Mouse (Mus musculus): Measurements from ENCODE around the gene C2.

Gene C2

GRCm38 (mm10) chr17:34898160-34898586 lies at the start of gene C2, which contains the start of gene Ehmt2:
TSS of gene C2 (minus strand) at chr17:34898265.
TSS of gene Ehmt2 (plus strand) at chr17:34898469.
- peak; percentile 90 to 91 for DNase-seq

- DNase-seq = peak; percentile 41 to 47
These were observed 49.5 kb upstream of the C2 start for GRCm38 (mm10) chr17:34947606-34948005.

GRCm38 (mm10) chr17:34946486-34947140 lies 48.5 kb upstream of the C2 start:
- no peak for DNase-seq

GRCm38 (mm10) chr17:34944362-34944761 lies 46.3 kb upstream of the C2 start:
- DNase-seq = no peak

- no peak for DNase-seq
These were observed 45.2 kb upstream of the C2 start for GRCm38 (mm10) chr17:34943128-34943815.

- DNase-seq = no peak
These were observed 43.4 kb upstream of the C2 start for GRCm38 (mm10) chr17:34941344-34942041.

- no peak for DNase-seq
These were observed 40.0 kb upstream of the C2 start for GRCm38 (mm10) chr17:34937960-34938505.

- DNase-seq = no peak
These were observed 36.8 kb upstream of the C2 start for GRCm38 (mm10) chr17:34934830-34935229.

GRCm38 (mm10) chr17:34934031-34934430 lies 36.0 kb upstream of the C2 start:
- DNase-seq = no peak

- no peak for DNase-seq
These were observed 34.2 kb upstream of the C2 start for GRCm38 (mm10) chr17:34932287-34932686.

GRCm38 (mm10) chr17:34931735-34932098 lies 33.7 kb upstream of the C2 start:
- peak; percentile 60 to 62 for DNase-seq

- peak; percentile 100 for DNase-seq
These were observed 33.1 kb upstream of the C2 start, which contains the start of gene Neu1 for GRCm38 (mm10) chr17:34931061-34931734. TSS of gene Neu1 (plus strand) at chr17:34931253.

GRCm38 (mm10) chr17:34928841-34929240 lies 30.8 kb upstream of the C2 start:
- no peak for DNase-seq

- no peak for DNase-seq
These were observed 29.4 kb upstream of the C2 start for GRCm38 (mm10) chr17:34927306-34928019.

GRCm38 (mm10) chr17:34924258-34924657 lies 26.2 kb upstream of the C2 start:
- DNase-seq = no peak

GRCm38 (mm10) chr17:34922939-34923338 lies 24.9 kb upstream of the C2 start:
- no peak for DNase-seq

- DNase-seq = no peak
These were observed 19.1 kb upstream of the C2 start for GRCm38 (mm10) chr17:34917188-34917587.

GRCm38 (mm10) chr17:34916316-34916715 lies 18.3 kb upstream of the C2 start:
- no peak for DNase-seq

GRCm38 (mm10) chr17:34915410-34915831 lies 17.4 kb upstream of the C2 start:
- DNase-seq = no peak

- no peak for DNase-seq
These were observed 16.0 kb upstream of the C2 start, which contains the start of gene Slc44a4 for GRCm38 (mm10) chr17:34913930-34914665. TSS of gene Slc44a4 (plus strand) at chr17:34914466.

- DNase-seq = peak; percentile 79 to 87
These were observed 13.9 kb upstream of the C2 start for GRCm38 (mm10) chr17:34911945-34912351.
